Mouse (Mus musculus) sigmoid colon, adult 10 weeks (tissue): ENCODE data around the gene Gpr39. TPM values are rescaled to one million over a fixed set of nuclear protein-coding genes. Genes with fewer than 3 reads are reported as not detected.

Source experiments
- polyA plus RNA-seq: library from polyadenylated mRNA; stranded (reverse); fragments of 350-450 nt; fragmentation: Illumina TruSeq; extraction: RNeasy Lipid Tissue Mini Kit (QIAGEN cat#74804); gene quantifications from one replicate; pipeline ENCODE4 v1.2.3, GENCODE M21; 2014; ENCODE audit warnings: low read depth, low replicate concordance

The Gpr39 gene
- polyA plus RNA-seq: 2.8 TPM

GRCm38 (mm10) chr1:125676790-125677273, at the start of gene Gpr39:
TSS of gene Gpr39 (plus strand) at chr1:125676995.

GRCm38 (mm10) chr1:125912601-125913600, 236.1 kb downstream of the Gpr39 start, which contains the start of gene Lypd1:
TSS of gene Lypd1 (minus strand) at chr1:125913101.

Other genes starting within 250 kb of the Gpr39 start
- 939 TPM for gene Actr3, start 241.3 kb upstream of the Gpr39 start, polyA plus RNA-seq
- gene Slc35f5, start 116.4 kb upstream of the Gpr39 start, polyA plus RNA-seq: 188 TPM
- gene Lypd1, start 236.1 kb downstream of the Gpr39 start, polyA plus RNA-seq: 0.13 TPM